Mouse (Mus musculus) left cerebral cortex, adult 11 months (tissue): ENCODE results near the gene Hoxd4.

Experiments
- DNase-seq: peaks from one replicate; pipeline ENCODE4 v3.0.0; 2022; ENCODE audit warnings: low spot score

The Hoxd4 gene

DNA sequence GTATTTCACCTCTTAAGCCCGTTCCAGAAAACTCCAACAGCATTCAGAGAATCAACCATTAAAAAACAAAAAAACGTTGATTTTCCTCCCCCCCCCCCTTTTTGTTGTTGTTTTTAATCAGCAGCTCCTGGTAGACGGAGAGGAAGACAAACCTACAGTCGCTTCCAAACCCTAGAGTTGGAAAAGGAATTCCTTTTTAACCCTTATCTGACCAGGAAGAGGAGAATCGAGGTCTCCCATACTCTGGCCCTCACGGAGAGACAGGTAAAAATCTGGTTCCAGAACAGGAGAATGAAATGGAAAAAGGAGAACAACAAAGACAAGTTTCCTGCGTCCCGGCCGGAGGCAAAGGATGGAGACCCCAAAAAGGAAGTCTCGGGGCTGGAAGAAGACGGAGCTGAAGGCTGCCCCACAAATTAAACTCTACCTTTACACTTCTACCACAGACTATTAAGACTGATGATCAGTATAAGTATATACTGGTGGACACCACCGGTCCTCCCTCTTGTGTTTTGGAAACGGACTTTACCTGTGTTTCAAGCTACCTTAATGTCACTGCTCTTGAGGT, 5.3 kb upstream of the Hoxd4 start:
- DNase-seq: no peak

DNA sequence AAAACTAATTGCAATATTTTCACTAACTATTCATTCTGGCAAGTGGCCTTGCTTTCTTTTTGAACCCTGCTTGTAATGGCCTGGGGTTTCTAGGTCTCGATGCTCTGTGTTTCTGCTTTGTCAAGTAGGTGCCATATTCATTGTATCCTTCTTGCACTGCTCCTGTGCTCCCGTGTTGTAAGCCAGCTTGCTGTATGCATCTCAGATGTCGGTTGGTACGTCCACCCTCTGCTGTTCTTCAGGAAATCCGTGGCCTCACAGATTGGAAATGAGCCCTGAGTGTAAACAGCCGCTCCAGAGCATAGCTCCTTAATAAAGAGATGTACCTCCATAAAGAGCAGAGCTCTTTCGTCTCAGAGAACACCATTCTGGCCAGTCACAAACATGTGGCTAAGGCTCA, 4.1 kb upstream of the Hoxd4 start:
- DNase-seq: no peak

DNA sequence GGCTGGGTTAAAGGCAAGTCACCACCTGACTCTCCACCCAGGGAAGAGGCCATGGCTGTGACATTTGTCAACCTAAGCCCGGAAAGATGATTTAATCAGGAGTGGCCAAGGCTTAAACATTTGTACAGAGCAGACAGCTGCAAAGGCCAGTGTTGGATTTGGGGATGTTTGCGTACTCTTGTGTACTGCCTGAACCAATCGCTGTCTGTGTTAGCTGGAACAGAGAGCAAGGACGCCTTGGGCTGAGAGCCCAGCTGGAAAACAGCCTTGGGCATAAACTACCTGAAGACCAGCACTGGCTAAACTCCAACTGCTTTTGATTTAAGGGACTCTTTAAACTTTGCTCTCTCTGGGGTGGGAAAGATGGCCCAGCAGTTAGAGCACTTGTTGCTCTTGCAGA, 3.1 kb upstream of the Hoxd4 start:
- DNase-seq: no peak

DNA sequence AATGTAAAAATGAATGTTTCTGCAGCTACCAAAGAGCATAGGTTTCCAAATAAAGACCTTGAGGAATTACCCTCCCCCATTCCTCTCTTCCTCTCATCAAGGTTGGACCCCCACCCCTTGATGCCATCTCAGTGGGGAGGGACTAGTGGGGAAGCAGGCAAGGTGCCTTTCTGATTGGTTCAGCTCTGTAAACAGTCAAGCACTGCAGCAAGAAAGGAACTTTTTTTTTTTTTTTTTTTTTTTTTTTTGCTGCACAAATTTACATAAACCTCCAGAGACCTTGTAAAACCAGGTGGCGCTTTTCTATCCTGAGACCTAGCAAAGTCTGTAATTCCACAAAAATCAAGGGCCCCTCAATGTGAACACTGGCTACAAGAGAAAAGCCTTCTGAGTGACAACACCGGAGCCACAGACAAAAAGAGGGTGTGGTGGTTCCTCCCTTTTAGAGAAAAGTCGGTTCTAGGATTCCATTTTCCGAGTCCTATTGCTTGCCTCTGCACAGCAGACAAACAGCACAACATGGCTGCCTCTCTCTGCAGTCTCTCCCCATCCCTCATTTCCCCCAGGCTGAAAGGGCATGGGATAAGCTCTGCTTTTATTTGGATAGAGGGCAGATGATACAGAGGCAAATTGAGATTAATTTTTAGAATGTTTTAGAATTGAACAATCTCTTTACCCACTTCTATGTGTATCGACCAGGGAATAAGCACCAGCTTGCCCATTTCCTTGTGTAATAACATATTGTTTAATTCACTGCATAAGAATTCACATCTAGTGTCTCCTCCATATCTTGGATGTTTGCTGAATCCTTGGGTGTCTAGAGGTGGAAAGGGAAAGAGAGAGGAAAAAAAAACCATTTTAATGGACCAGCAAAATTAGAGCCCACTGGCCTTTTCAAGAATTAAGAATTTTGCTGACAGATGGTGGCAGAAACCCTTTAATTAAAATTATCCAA, 2.0 kb upstream of the Hoxd4 start:
- DNase-seq: no peak

DNA sequence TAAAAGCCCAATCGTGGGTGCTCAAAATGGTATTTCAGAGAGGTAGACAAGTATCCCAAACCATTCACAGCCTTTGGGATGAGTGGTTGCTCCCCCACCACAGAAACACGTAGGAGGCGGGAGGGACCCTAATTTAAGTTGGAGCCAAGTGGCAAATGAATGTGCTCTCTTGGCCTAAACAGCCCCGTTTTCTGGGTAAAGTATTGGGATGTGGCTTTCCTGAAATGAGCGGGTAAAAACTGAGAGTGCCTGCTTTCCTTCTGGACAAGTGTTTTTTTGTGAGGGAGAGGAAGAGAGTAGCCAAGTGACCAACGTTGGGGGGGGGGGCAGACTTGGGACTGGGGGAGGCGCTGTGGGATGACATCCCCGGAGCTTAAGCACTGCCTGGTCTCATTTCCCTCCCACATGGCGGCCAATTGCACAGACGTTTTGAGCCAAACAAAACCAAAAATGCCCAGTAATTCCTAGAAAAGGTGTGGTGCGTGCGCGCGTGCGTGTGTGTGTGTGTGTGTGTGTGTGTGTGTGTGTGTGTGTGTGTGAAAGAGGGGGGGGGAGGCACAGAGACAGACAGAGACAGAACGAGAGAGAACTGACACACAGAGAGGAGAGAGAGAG, 693 bp upstream of the Hoxd4 start:
- DNase-seq: no peak

DNA sequence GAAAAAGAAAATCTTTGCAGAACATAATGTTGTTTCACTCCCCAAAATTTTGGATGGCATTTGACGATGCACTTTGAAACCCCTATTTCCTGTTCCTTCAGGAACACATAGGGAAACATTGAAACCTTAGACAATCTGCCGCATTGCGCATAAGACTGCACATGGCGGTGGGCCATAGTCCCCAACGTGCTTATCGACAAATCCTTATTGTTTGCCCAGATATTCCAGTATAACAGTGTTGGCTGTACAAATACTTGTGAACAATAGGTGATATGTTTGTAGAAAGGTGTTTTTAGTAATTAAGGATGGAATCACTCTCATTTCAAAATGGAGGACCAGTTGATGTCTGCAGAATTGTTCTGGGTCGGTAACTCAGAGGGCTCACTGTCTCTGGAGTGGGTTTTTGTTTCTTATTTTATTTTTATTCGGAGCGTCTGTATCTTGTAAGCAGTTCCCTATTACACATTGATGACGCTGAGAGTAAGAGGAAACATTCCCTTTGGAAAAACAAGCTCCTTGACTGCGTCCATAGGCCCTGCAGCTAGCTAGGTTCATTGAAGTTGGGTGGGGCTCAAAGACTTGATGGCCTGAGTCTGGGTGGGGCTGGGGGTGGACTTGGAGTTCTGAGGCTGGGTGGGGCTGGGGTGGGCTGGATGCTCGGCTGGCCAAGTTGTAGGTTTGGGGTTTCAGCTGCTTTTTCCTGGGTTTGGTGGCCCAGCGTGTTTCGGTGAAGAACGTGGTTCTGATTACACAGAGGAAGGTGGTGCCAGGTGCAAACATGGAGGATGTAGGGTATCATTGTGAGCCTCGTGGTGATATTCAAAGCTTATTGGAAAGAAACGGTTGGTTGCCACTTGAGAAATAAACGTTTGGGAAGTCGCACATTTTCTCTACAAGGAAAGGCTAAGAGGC, 1.8 kb downstream of the Hoxd4 start:
- DNase-seq: no peak

DNA sequence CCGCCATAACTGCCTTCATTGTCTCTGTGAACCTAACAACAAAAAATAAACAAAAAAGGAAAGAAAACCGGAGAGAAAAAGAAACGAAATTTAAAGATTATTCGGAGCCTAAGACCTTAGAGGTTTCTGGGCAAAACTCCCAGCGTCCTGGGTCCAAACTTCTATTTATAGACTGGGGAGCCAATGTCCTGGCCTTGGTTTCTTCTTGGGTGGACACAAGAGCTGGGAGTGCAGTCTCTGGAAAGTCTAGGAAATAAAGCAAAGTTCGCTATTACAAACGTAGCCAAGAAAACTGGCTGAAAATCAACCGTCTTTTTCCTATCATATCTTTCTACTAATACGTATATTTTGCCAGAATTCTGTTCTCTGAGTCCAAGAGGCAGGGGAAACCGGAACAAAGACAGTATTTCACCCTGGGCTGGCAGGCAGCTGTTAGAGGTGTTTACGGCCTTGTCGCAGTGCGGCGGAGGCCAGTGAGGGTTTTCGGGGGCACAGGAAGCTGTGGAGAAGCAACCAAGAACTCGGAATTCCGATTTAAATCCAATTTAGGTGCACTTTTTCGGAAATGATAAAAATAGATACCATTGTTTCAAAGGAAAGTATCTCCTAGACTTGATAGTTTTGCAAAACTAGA, 2.5 kb downstream of the Hoxd4 start:
- DNase-seq: no peak

DNA sequence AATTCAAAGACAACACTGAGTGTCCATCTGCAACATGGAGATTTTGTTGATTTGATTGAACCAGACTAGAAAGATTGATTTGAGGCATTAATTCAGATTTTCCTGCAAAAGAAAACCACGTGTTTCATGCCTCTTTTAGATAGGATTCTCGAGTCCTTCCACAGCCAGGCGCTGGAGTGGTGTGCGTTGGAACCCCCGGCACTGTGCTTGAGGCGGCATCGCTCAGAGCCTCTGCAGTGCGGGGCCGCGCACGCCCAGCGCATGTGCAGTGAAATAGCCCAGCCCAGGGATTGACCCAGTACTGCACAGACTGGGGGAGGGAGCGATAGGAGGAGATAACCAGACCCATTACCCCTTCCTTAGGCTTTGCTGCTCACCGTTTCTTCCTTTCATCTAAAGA, 3.2 kb downstream of the Hoxd4 start:
- no peak for DNase-seq

DNA sequence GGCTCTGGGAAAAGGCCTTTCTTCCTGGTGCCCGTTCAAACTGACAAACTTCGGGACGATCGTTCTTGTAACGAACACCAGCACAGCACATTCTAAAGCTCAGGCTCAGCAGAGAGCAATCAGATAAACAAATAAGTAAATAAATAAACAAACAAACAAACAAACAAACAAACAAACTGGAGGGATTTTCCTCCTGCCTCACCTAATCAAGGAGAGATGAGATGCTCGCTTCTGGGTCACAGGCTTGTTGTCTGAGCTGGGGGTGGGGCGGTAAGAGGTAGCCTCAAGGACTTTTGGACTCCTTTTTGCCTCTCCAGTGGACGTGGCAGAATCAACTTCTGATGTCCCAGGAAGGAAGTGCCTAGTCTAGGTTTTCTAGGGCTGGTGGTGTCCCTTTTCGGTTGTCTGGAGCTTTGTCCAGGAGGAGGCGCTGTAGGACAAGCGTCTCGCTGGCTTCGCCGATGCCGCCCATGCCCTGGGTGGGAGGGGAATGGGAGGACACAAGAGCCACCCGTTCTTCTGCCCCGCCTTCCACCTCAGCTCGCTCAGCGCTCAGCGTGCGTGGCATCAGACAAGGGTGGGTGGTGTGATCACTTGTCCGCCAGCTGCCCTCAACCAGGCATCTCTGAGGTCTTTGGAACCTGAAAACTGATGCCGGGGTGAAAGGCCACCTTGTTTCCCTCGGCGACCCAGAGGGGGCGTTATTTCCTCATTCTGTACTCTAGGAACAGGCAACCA, 3.9 kb downstream of the Hoxd4 start:
- DNase-seq: peak; percentile 44

DNA sequence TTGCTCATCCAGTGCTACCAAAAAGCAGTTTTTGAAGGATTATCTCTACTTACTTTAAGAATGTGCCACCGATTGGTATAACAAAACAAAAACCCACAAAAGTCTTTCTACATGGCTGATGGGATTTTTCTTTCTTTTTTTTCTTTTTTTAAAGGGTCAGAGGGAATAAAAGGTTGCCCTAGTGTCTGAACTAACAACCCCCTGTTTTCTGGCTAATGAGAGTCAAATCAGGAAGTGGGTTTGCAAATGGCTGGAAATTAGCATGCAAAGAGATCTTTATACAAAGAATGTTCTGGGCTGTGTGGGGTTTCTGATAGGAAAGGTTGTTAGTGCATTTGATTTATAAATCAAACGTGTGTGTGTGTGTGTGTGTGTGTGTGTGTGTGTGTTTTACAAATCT, 8.7 kb downstream of the Hoxd4 start:
- DNase-seq: no peak

DNA sequence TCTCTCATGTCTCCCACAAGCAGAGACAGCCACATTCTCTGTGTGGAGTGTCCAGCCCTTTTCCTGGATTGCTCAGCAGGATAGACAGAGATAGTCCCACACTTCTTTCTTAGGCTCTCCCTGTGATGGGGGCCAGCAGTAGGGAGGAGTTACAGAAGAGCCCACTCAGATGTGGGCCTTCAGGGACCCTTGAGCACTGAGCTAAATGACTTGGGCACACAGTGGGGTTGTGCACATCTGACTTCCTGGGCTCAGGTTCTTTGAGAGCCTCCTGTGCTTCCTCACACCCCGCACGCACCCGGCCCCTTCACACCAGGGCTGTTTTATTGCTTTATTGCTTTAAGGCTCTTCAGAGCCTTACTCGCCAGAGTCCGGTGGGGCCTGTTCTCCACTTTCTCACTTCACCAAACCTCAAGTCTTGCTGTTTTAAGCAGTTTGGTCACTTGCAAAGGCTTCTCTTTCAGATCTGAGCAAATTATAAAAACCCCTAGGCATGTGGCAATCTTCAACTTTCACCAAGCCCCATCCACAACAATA, 9.3 kb downstream of the Hoxd4 start:
- no peak for DNase-seq

DNA sequence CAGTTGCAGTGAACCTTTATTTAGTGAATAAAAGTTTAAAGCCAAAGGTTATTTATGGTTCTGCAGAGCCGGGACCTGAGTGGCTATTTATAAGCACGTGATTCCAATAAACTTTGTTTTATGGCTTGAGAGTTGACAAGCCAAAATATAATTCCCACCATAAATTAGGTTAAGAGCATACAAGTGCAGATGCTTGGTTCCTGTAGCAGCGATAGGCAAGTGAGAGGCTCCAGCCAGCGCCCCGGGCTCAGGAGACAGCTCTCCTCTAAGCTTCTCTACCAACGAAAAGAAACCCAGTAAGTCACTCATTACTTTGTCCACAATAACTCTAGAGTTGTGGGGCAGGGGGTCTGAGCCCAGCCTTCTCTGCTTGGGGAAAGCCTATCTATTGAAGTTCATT, 10.2 kb downstream of the Hoxd4 start:
- DNase-seq: no peak

DNA sequence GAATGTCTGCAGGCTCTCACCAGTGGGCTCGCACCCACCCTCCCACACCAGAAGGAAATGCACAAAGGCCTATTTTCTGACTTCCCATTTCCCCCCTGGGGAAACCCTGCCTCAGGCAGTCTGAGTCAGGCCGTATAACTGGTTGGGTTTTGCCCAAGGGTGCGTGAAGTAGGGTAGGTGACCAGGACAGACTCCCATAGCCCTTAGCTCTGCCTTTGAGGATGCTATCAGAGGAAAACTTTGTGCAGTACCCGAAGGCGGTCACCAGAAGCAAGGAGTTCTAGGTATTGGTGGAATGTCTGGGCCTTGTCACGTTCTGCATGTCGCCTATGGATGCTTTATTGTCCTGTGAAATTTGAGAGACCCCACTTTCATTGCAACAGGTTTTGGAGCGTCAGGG, 11.2 kb downstream of the Hoxd4 start:
- no peak for DNase-seq

DNA sequence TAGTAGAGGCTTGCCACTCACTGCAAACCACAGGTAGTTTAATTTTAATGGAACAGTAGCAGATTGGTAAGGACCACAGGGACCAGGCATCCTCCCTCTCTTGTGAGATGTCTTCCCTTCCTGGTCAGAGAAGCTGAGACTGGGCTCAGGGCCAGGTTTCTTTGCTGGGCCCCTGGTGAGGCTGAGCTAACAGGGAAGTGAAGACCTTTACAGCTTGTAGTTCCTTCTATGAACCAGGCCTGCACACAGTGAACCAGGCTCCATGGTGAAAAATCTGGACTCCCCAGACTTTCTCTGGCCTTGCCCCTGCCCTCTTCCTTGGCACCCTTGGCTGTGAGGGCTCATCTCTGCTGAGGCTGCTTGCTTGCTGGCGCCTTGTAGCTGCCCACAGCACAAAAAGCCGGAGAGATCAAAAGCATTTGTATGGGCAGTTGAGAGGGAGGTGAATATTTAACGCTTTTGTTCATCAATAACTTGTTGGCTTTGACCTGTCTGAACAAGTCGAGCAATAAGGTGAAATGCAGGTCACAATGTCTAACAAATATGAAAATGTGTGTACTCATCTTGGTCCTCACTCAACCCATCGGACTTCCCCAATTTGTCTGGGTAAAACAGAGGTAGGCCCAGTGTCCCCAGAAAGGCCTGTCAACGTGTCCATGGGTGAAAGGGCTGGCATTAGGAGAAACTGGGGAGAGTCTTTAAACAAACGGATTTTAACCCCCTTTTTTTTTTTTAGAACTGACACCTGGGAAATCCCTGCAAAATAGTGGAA, 12.7 kb downstream of the Hoxd4 start:
- no peak for DNase-seq

DNA sequence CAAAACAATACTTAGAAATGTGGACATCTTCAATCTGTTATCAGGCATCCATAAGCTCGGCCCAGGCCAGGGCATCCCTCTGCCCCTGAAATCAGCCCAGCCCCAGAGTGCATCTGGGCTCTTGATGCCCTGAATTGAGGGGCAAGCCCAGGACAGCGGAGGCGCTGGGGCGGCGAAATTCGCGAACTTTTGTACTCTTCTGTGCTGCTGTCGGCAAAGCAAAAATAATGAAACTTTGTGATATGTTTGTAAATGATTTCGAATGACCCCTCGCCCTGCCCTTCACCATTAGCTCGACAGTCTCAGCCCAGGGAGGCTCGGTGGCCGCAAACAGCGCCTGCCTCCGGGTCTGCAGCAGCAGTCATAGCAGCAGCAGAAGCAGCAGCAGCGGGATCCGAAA, 13.4 kb downstream of the Hoxd4 start:
- no peak for DNase-seq

DNA sequence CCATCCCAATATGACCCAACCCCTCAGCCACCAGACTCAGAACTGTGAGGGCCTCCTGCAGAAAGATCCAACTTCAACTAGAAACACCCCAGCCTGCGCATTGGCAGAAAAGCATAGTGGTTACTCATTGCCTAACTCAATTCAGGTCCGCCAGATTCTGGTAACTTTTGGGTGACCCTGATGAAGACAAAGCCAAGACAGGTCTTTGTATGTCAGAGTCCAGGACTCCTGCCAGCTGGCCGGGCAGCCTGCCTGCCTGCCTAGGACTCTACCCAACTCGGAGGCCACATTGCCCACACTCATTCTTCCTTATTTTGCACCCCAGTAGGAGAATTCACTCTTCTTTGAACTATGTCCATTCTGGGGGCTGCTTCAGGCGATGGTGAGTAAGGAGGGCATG, 14.8 kb downstream of the Hoxd4 start, which contains the start of gene Gm28230:
TSS of gene Gm28230 (plus strand) at position 178 of the 400 bp plus-strand sequence.
- no peak for DNase-seq

DNA sequence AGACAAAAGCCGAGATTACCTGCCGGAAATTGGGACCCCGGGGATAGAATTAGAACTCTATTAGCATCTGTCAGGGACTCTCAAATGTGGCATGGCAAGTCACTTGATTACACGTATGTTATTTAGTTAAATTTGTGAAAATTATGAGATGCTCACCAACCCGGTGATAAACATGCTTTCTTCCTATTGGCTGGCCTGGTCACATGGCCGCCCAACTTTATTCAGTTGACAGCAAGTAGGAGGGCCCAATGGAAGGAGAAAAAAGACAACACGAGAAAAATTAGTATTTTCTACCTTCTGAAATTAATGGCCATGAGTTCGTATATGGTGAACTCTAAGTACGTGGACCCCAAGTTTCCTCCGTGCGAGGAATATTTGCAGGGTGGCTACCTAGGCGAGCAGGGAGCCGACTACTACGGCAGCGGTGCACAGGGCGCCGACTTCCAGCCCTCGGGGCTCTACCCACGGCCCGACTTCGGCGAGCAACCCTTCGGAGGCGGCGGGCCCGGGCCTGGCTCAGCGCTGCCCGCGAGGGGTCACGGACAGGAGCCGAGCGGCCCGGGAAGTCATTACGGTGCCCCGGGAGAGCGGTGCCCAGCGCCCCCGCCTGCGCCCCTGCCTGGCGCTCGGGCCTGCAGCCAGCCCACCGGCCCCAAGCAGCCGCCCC, 15.4 kb downstream of the Hoxd4 start:
- no peak for DNase-seq

DNA sequence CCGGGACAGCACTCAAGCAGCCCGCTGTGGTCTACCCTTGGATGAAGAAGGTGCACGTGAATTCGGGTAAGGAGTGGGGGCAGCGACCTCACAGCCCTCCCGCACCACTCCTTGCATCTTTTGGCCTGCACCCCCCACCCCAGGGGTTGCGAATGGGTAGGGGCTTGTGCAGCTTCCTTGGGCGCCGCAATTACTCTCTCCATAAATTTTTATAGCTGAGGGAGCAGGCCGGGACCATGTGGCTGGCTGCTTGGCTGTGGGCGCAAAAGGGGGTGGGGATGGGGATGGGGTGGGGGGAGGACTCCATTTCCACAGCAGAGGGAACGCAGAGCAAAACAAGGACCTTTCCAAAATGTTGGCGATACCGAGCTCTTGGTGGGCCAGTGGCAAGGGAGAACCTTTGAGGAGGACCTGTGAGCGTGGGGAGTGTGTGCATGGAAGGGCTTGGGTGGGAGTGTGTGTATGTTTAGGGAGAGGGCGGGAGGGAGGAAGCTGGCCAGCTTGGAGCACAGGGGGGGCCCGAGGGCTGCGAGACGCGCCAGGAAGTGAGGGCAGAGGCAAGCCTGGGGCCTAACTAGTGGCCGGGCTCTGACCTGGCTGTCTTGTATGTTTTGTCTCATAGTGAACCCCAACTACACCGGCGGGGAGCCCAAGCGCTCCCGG, 16.0 kb downstream of the Hoxd4 start:
- no peak for DNase-seq

DNA sequence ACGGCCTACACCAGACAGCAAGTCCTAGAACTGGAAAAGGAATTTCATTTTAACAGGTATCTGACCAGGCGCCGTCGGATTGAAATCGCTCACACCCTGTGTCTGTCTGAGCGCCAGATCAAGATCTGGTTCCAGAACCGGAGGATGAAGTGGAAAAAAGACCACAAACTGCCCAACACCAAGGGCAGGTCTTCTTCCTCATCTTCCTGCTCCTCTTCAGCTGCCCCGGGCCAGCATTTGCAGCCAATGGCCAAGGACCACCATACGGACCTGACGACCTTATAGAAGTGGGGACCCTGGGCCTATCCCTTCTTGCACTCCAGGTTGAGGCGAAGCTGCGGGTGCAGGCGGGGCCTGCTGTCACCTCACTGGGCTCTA, 16.6 kb downstream of the Hoxd4 start:
- no peak for DNase-seq
